Mouse (Mus musculus) embryonic fibroblast, embryonic 13.5 days (primary cell): ENCODE data around the gene Surf2.
A peak's percentile ranks its signal among the peaks of the same experiment; 100 is the strongest.

Experiments
- CTCF ChIP-seq: IDR thresholded peaks from 2 replicates; pipeline ENCODE4 v1.5.1; 2011; ENCODE audit warnings: mild to moderate bottlenecking, control low read depth, low read length, moderate library complexity, borderline replicate concordance; ENCODE audit not compliant: insufficient read depth
- POLR2A ChIP-seq: IDR thresholded peaks from 2 replicates; pipeline ENCODE4 v1.6.1; 2011; ENCODE audit warnings: low read depth, mild to moderate bottlenecking, control low read depth, low read length, moderate library complexity

- peak; percentile 90 for TF ChIP-seq CTCF
- TF ChIP-seq POLR2A = no peak
Observed at GRCm38 (mm10) chr2:26907109-26907508, 9.1 kb upstream of the Surf2 start.
